Mouse (Mus musculus) limb, embryonic 14.5 days (tissue): ENCODE measurements around the gene Rest. TPM values are rescaled to one million over a fixed set of nuclear protein-coding genes. Genes with fewer than 3 reads are reported as not detected.
"Not testable (repeated sequence)": the region's sequence is repeated elsewhere in the genome, so short reads cannot be mapped to it uniquely, and the experiment has no call there.

ENCODE experiments used
- ATAC-seq: fragments of 200-750 bp; cut with Nextera tagmentation; 2 replicates; pipeline ENCODE4 v1.8.0; 2017; ENCODE audit warnings: low read depth, moderate number of reproducible peaks, moderate TSS enrichment; ENCODE audit not compliant: low FRiP score
- DNase-seq: peaks from one replicate; pipeline ENCODE4 v3.0.0-alpha.2; 2015; ENCODE audit warnings: low spot score
- H3K27ac ChIP-seq: fragments of 300-500 bp; sonication (generic); replicated peaks from 2 replicates; pipeline ENCODE4 v1.5.1; 2014; ENCODE audit warnings: low read depth, mild to moderate bottlenecking, low read length, moderate library complexity, mixed read lengths
- H3K27me3 ChIP-seq: fragments of 300-500 bp; sonication (generic); 2 replicates; pipeline ENCODE4 v1.6.1; 2014; ENCODE audit warnings: low read length, mixed read lengths; ENCODE audit not compliant: control insufficient read depth, insufficient read depth
- H3K36me3 ChIP-seq: fragments of 300-500 bp; sonication (generic); 2 replicates; pipeline ENCODE4 v1.6.1; 2014; ENCODE audit warnings: mild to moderate bottlenecking, low read length, moderate library complexity, mixed read lengths; ENCODE audit not compliant: control insufficient read depth, insufficient read depth
- H3K4me1 ChIP-seq: fragments of 300-500 bp; sonication (generic); 2 replicates; pipeline ENCODE4 v1.6.1; 2014; ENCODE audit warnings: antibody characterized with exemption, low read length, mixed read lengths; ENCODE audit not compliant: control insufficient read depth, insufficient read depth
- H3K4me2 ChIP-seq: fragments of 300-500 bp; sonication (generic); replicated peaks from 2 replicates; pipeline ENCODE4 v1.6.1; 2014; ENCODE audit warnings: low read depth, mild to moderate bottlenecking, low read length, moderate library complexity; ENCODE audit not compliant: severe bottlenecking
- H3K4me3 ChIP-seq: fragments of 300-500 bp; sonication (generic); replicated peaks from 2 replicates; pipeline ENCODE4 v1.5.1; 2014; ENCODE audit warnings: low read length
- H3K9ac ChIP-seq: fragments of 300-500 bp; sonication (generic); 2 replicates; pipeline ENCODE4 v1.6.1; 2014; ENCODE audit warnings: mild to moderate bottlenecking, low read depth, low read length, moderate library complexity; ENCODE audit not compliant: severe bottlenecking
- H3K9me3 ChIP-seq: fragments of 300-500 bp; sonication (generic); 2 replicates; pipeline ENCODE4 v1.6.1; 2016; ENCODE audit warnings: low read length; ENCODE audit not compliant: control insufficient read depth
- POLR2A ChIP-seq: fragments of 200-500 bp; IDR thresholded peaks from 2 replicates; pipeline ENCODE4 v1.8.0; 2012; ENCODE audit warnings: inconsistent platforms, mild to moderate bottlenecking, moderate library complexity, borderline replicate concordance; ENCODE audit not compliant: insufficient read depth, insufficient read length; ENCODE audit errors: extremely low read depth
- WGBS: fragments of 180-500 bp; shearing (Covaris S2); extraction: QIAGEN DNeasy Blood & Tissue Kit; methylation state at CpG from one replicate; pipeline ENCODE4 v1.1.7; 2014; 5-methylcytosine and 5-hydroxymethylcytosine counted together
- polyA plus RNA-seq, 2 experiments: library from polyadenylated mRNA; depleted of rRNA in 1 of 2; stranded (reverse) in 1 of 2; unstranded in 1 of 2; fragments of >200 nt; fragmentation: Nextera tagmentation in 1 of 2; extraction: Ambion mirVana in 1 of 2; gene quantifications; 2 replicates each; pipeline versions ENCODE4 v1.2.1 to v1.2.3; 2012 to 2014

The Rest gene
- polyA plus RNA-seq (2012; rRNA removed) = 27.9 and 28.2 TPM in 2 replicates
- polyA plus RNA-seq (2014; fragmentation: Nextera tagmentation; extraction: Ambion mirVana) = 47.0 and 58.2 TPM in 2 replicates

DNA sequence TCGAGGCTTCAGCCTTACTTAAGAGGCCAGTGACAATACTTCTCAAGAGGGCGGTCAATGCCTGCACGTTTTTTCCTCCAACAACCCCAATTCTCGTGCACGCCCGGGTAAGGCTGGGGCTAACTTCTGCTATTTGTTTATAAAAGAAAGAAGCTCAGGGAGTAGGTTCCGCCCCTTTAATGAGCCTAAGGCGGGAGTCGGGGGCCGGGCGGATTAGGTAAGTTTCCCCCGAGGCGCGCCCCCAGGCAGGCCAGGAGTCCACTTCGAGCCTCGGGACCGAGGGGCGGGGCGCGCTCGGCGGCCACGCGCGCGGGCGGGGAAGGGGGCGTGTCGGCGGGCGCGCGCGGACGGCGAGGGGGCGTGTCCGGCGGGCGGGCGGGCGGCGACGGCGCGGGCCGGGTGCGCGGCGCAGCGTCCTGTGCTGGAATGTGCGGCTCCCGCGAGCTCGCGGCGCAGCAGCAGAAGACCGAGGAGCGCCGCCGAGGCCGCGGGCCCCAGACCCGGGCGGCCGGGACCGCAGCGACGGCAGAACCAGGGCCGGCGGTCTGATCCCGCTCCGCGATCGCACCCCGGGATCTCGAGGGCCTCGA lies at the start of gene Rest:
TSS of gene Rest (plus strand) at position 411 of the 590 bp plus-strand sequence.
- peak within 1 kb of the TSS; percentile 42 for H3K4me2 ChIP-seq
- H3K36me3 ChIP-seq = peaks cover 22% of the 10 kb centered on the region
- TF ChIP-seq POLR2A = peak; percentile 87; the same call in 1 of the 2 replicates
- no peaks in the 10 kb centered on the region for H3K27me3 ChIP-seq
- ATAC-seq = peak; percentile 89
- H3K27ac ChIP-seq = peak within 1 kb of the TSS; percentile 98
- peak within 1 kb of the TSS; percentile 95 for H3K4me3 ChIP-seq
- H3K9me3 ChIP-seq = no peaks in the 10 kb centered on the region
- peak; percentile 65 for DNase-seq
- H3K9ac ChIP-seq = peak within 1 kb of the TSS; percentile 96
- peaks cover 11% of the 10 kb centered on the region for H3K4me1 ChIP-seq
- under 1% methylated on average over 36 of the region's 78 CpGs for WGBS

DNA sequence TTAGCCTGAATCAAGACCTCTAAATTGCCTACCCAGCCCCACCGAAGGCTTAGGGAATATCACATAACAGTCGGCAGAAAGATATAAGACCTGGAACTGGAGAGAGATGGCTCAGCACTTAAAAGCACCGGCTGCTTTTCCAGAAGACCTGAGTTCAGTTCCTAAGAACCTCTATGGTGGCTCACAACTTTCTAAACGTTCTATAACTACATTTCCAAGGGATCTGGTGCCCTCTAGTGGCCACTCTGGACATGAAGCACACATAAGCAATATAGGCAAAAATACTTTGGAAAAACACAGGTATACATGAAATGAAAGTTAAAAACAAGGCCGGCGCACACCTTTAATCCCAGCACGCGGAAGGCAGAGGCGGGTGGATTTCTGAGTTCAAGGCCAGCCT lies 48.1 kb upstream of the Rest start:
- H3K27ac ChIP-seq = no peak overlapping the region
- 12% methylated on average over 9 of the region's 9 CpGs for WGBS
- TF ChIP-seq POLR2A = no peak
- peak overlapping the region; percentile 32 for H3K4me2 ChIP-seq
- 0 out of 2 replicates have a peak overlapping the region, but pooled peaks have one; percentile 13 for H3K4me3 ChIP-seq
- H3K9me3 ChIP-seq = no peaks in the 10 kb centered on the region
- no peaks in the 10 kb centered on the region for H3K27me3 ChIP-seq
- H3K9ac ChIP-seq = no peak overlapping the region
- no peaks in the 10 kb centered on the region for H3K4me1 ChIP-seq
- peak; percentile 94 for DNase-seq
- peak; percentile 73; the same call in 1 of the 2 replicates for ATAC-seq
- no peaks in the 10 kb centered on the region for H3K36me3 ChIP-seq

DNA sequence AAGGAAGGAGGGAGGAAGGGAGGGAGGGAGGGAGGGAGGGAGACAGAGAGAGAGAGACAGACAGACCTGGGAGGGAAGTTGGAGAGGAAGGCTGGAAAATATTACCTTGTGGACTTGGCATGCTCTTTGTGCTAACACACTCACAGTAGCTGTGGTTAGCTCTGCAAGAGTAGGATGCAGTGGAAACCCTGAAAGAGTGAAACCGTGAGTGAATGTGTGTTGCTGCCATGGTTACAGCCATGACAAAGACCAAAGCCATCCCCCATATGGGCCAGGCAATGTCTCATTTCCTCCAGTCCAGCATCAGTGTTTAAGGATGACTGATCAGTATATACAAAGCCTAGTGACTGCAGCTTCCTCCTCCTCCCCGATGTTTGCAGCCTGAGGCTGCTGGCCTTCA lies 47.6 kb upstream of the Rest start:
- H3K9ac ChIP-seq = no peak overlapping the region
- H3K4me2 ChIP-seq = peak overlapping the region; percentile 32; the same call in 1 of the 2 replicates
- H3K9me3 ChIP-seq = no peaks in the 10 kb centered on the region
- DNase-seq = peak; percentile 70
- no peak overlapping the region for H3K27ac ChIP-seq
- H3K4me3 ChIP-seq = no peak overlapping the region
- no peak for TF ChIP-seq POLR2A
- H3K4me1 ChIP-seq = no peaks in the 10 kb centered on the region
- 32% methylated on average over 2 of the region's 2 CpGs for WGBS
- no peaks in the 10 kb centered on the region for H3K27me3 ChIP-seq
- peak; percentile 61 for ATAC-seq
- no peaks in the 10 kb centered on the region for H3K36me3 ChIP-seq

DNA sequence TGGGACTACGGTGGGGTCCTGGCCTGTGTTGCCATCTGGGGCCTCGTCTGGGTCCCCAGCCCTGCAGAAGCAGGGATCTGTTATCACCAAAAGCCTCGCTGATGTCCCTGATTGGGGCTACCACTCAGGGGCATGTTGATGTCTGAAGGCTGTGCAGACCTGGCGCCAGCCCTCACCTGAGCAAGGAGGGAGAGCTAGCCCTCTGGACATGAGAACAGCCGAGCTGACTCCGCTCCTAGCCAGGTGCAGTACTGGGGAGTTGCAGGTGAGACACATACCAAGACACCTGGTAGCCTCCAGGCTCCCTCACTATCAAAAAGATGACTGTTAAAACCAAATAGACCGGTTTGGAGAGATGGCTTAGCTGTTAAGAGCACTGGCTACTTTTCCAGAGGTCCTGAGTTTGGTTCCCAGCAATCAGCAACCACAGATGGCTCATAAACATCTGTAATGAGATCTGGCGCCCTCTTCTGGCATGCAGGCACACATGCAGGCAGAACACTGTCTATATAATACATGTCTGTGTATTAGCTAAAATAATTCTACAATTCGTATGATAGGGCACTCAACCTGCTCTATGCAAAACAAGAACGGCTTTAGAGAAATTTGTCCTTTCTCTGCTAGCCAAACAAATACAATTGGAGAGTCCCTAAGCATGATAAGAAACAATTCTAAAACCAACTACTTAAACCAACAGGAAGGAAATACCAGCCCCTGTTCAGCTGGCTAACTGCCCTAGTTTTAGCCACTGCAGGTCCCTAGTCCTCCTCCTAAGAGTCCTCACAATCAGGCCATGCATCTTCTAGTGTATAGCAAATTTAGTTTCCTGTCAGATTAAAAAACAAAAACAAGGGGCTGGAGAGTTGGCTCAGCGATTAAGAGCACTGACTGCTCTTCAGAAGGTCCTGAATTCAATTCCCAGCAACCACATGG lies 42.0 kb upstream of the Rest start:
- Histone ChIP-seq H3K9me3 (no peaks in the 10 kb centered on the region), H3K4me2 (no peak overlapping the region), H3K27me3 (no peaks in the 10 kb centered on the region), H3K4me3 (no peak overlapping the region), H3K9ac (no peak overlapping the region), H3K27ac (no peak overlapping the region), H3K4me1 (no peaks in the 10 kb centered on the region), H3K36me3 (no peaks in the 10 kb centered on the region)
- TF ChIP-seq POLR2A = no peak
- ATAC-seq (no peak), DNase-seq (no peak)
- WGBS = 78% methylated on average over 11 of the region's 11 CpGs

DNA sequence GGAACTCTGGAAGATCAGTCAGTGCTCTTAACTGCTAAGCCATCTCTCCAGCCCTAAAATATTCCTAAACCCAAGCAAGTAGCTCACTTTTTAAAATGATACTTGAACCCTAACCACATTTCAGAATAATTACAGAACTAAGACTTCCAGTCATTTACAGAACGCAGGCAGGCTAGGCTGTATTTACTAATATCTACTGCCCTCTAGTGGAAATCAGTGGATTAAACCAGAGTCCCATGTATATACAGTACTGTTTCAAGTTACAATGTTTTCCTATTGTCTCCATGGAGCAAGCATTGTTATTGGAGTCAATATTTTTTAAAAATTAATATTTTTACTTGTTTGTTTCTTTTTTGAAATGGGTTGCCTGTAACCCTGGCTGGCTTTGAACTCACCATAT lies 36.3 kb upstream of the Rest start:
- no peak for TF ChIP-seq POLR2A
- Histone ChIP-seq H3K27ac (no peak overlapping the region), H3K4me3 (no peak overlapping the region), H3K27me3 (no peaks in the 10 kb centered on the region), H3K4me1 (no peaks in the 10 kb centered on the region), H3K36me3 (no peaks in the 10 kb centered on the region), H3K9me3 (no peaks in the 10 kb centered on the region), H3K4me2 (no peak overlapping the region), H3K9ac (no peak overlapping the region)
- DNase-seq (peak; percentile 85), ATAC-seq (peak; percentile 78; the same call in 1 of the 2 replicates)
- 20% methylated on average over 1 of the region's 1 CpGs for WGBS

DNA sequence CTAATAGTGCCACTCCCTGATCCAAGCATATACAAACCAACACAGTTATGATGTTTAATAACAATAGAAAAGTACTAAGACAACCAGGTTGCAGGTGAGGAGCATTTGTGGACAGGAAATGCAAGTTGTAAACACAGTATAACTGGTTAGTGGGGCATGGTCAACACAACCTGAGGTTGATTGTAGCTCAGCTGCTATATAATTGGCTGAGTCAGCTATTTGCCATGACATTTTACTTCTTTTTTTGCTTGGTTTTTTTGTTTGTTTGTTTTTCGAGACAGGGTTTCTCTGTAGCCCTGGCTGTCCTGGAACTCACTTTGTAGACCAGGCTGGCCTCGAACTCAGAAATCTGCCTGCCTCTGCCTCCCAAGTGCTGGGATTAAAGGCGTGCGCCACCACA lies 33.4 kb upstream of the Rest start:
- not testable (repeated sequence) for H3K36me3 ChIP-seq, H3K4me3 ChIP-seq, H3K27me3 ChIP-seq, H3K4me2 ChIP-seq, H3K4me1 ChIP-seq, H3K27ac ChIP-seq, H3K9me3 ChIP-seq, H3K9ac ChIP-seq, ATAC-seq, DNase-seq
- 83% methylated on average over 4 of the region's 4 CpGs for WGBS
